Comparison of ENCODE assay signal across 16 mouse cellular contexts in genomic region chr9:31352716-31353115, GRCm38 (mm10). TPM values are rescaled to one million over a fixed set of nuclear protein-coding genes. Genes with fewer than 3 reads are reported as not detected.
DNase-seq lines count a peak whose midpoint lies in the region; ATAC-seq lines count a peak whose summit lies in the region.
"Had no signal": no experiment of that assay in that cellular context is flagged by ENCODE, and none has a peak within 500 bp of the region (broad histone marks: within the 10 kb centered on the region; RNA-seq: fewer than 3 reads in every experiment).

No protein-coding gene starts in this region.

- peak; percentile 87 for ATAC-seq in granulocyte monocyte progenitor cell, adult 5-6 weeks (replicated peaks; ENCODE audit: poor library complexity, severe bottlenecking)
- peak; percentile 68 for ATAC-seq in megakaryocyte progenitor cell, adult 5-6 weeks (replicated peaks; ENCODE audit: poor library complexity)
- ATAC-seq: forebrain, embryonic 13.5 days; forebrain, embryonic 15.5 days; forebrain, postnatal 0 days had no signal

- DNase-seq in 416B (ENCODE audit: low read depth) (peak; percentile 65), A20 (ENCODE audit: low read depth, low spot score) (peak; percentile 19)
- no peak for DNase-seq in spleen, postnatal 10 days (ENCODE audit: low spot score in 2 of 2)
- DNase-seq in adrenal gland, adult 8-10 months, result no peak
- no peak for DNase-seq in urinary bladder, postnatal 4 days (ENCODE audit: low spot score in 2 of 2)
- DNase-seq: adrenal gland, postnatal 10 days; adrenal gland, postnatal 25 days; cerebellum, adult 11-12 months; cerebellum, adult 2 months; cerebellum, postnatal 10 days; cerebellum, postnatal 25 days; forebrain, postnatal 0 days had no signal

RNA-seq across cellular contexts. Expression of gene Nfrkb, which starts 33.3 kb away (rescaled TPM):
- total RNA-seq in granulocyte monocyte progenitor cell, adult 5-6 weeks (2014; fragmentation: Nextera tagmentation), result 31.6 and 40.8 TPM in 2 replicates
- total RNA-seq in granulocyte monocyte progenitor cell, adult 5-6 weeks (2017), result 20.9 and 24.8 TPM in 2 replicates
- 10.8 and 22.7 TPM in 2 replicates for total RNA-seq in megakaryocyte progenitor cell, adult 5-6 weeks (2015)
- 18.5 and 24.5 TPM in 2 replicates for total RNA-seq in megakaryocyte progenitor cell, adult 5-6 weeks (2017)
- total RNA-seq in adrenal gland, adult 8-10 months (2022), result 10 to 100 TPM; 16.8 to 41.2 (median 24.9) TPM

Comparison
In these comparisons a context has a peak if more than half of its experiments do, and no peak if none do; other contexts are left out.
1. DNase-seq: peak in 416B (single experiment) and A20 (single experiment); none in spleen, postnatal 10 days (0 of 2), adrenal gland, adult 8-10 months (single experiment) and urinary bladder, postnatal 4 days (0 of 2).